Mouse (Mus musculus) cerebral cortex, adult 2 months (tissue): ENCODE data around the gene Ipmk.

ENCODE experiments used
- WGBS: fragments of 180-500 bp; shearing (Covaris S2); methylation state at CpG from one replicate; pipeline ENCODE4 v1.1.7; 2018; 5-methylcytosine and 5-hydroxymethylcytosine counted together

Gene Ipmk

GRCm38 (mm10) chr10:71422047-71423037 is 74.8 kb downstream of the Ipmk start:
- WGBS = 36% methylated on average over 14 of the region's 14 CpGs

GRCm38 (mm10) chr10:71426740-71427139 is 79.2 kb downstream of the Ipmk start:
- WGBS = 55% methylated on average over 6 of the region's 6 CpGs

DNA sequence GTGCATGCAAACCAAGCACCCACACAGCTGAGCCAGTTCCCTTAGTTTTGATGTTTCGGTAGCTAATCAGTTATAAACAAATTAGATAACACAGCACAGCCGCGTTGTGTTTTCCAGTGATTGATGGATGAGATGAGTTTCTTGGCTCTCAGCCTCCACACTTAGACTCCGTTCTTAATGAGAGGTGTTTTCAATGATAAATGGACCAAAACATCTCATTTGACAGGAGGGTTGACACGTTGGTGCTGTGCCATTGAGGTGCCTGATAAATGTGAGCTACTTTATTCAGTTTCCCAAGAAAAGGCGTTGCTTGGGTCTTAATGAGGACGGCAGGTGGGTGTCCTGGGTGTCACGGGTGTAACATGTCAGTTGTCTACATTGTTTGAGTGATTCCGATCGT is 79.8 kb downstream of the Ipmk start:
- WGBS = 47% methylated on average over 10 of the region's 10 CpGs

GRCm38 (mm10) chr10:71428246-71428864 is 80.8 kb downstream of the Ipmk start:
- WGBS = 65% methylated on average over 13 of the region's 13 CpGs

GRCm38 (mm10) chr10:71430661-71431060 is 83.1 kb downstream of the Ipmk start:
- WGBS = 78% methylated on average over 6 of the region's 6 CpGs

DNA sequence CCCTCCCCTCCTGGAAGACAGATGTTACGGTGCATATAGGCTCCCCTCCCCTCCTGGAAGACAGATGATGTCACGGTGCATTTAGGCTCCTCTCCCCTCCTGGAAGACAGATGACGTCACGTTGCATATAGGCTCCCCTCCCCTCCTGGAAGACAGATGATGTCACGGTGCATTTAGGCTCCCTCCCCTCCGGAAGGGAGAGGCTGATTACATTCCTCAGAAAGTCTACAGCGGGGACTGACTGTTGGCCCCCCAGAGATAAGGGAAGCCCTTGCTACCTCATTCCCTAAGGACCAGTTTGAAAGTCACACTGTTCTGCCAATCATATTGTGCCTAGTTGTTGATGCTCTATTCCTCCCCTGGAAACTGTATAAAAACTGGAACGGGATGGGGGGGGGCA is 100.1 kb downstream of the Ipmk start:
- WGBS = 74% methylated on average over 8 of the region's 8 CpGs

- WGBS = 72% methylated on average over 5 of the region's 5 CpGs
These were observed 100.7 kb downstream of the Ipmk start for GRCm38 (mm10) chr10:71448284-71448683.

DNA sequence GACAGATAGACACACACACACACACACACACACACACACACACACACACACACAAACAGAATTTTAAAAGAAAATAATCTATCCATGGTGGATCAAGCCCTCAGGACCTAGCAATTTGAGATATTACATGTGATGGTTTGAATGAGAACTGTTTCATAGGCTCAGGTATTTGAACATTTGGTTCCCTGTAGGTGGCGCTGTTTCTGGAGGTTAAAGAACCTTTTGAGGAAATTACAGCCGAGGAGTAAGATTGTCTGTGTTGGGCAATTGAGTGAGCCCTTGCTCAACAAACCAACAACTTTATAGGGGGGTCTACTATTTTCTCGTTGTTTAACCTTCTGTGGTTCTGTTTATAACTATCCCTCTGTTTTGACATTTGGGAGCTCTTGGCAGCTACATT is 107.8 kb downstream of the Ipmk start:
- 76% methylated on average over 3 of the region's 3 CpGs for WGBS

GRCm38 (mm10) chr10:71462371-71462770 is 114.8 kb downstream of the Ipmk start:
- WGBS = 89% methylated on average over 13 of the region's 13 CpGs

DNA sequence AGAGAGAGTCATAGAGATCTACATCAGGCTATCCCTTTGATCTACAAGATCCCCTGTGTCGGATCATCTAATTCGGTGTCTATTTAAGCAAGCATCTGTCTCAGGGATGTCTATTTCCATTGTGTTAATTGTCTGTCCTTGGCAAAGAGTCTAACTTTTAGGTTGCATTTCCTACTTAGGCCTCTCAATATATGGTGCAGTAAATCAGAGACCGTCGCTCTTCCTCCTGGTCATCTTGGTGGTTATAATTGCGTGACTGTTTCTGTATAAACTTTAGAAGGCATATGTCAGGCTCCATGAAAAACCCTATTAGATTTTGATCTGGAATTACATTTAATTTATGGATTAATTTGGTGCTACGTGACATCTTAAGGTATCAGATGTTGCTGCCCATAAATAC is 116.9 kb downstream of the Ipmk start:
- WGBS = 97% methylated on average over 6 of the region's 6 CpGs

DNA sequence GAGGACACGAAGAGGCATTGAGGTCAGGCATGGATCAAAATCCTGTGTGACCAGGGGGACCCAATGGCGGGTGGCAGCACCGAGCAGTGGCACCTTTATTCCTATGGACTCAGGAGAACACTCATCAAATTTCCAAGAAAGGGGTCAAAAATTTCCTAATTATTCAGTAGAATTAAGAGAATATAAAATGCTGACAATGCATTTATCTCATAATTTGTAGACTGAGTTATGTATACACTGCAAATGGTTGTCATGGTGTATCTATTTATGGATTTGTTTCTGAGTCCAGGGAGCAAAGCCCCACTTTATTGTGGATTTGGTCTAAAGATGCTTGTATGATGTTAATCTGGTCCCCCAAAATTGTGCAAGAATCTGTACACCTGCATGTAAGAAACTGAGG is 120.8 kb downstream of the Ipmk start:
- 93% methylated on average over 3 of the region's 3 CpGs for WGBS

DNA sequence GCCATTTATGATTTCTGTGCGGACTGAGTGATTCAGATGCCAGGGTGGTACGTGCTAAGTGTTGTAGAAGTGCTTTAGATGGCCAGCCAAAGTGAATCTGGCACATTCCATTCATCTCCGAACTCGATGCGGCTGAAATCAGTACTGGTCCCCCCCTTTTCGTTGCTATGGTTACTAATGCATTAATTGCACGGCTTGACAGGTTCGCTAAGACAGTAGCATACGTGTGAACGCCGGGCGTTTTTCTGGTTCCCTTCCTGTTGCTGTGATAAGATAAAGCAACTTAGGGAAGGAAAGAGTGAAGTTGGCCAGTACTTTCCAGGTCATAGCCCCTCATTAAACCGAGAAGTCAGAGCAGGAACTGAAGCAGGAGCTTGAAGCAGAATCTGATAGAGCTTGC is 122.2 kb downstream of the Ipmk start:
- WGBS = 44% methylated on average over 13 of the region's 13 CpGs

- 95% methylated on average over 6 of the region's 6 CpGs for WGBS
These were observed 124.5 kb downstream of the Ipmk start for GRCm38 (mm10) chr10:71472033-71472432.

GRCm38 (mm10) chr10:71473590-71473989 is 126.0 kb downstream of the Ipmk start:
- 74% methylated on average over 13 of the region's 13 CpGs for WGBS

GRCm38 (mm10) chr10:71476471-71477080 is 129.0 kb downstream of the Ipmk start:
- WGBS = 43% methylated on average over 8 of the region's 8 CpGs

DNA sequence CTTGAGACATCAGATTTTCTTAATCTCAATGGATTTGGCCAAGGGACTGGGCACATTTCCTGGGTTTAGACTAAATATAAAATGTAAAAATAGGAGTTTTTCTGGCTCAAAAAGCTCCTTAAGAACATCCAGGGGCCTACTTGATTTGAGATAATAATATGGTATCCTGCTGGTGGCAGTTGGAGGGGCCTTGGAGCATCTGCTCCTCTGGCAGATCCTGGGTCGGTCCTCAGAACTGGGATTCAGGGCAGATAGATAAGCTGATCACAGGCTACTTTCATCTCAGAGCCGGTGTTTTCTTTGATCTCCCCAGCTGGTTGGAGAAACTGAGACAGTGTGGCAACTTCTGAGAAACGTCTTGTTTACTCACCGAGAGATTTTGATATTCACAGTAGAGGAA is 129.6 kb downstream of the Ipmk start:
- 46% methylated on average over 4 of the region's 4 CpGs for WGBS

- WGBS = 10% methylated on average over 8 of the region's 8 CpGs
These were observed 132.2 kb downstream of the Ipmk start for GRCm38 (mm10) chr10:71479700-71480325.
